Mouse (Mus musculus) cortical plate, adult 2 months (tissue): ENCODE data around the gene Prrt1. TPM values are rescaled to one million over a fixed set of nuclear protein-coding genes. Genes with fewer than 3 reads are reported as not detected.

Source experiments
- H3K27ac ChIP-seq: fragments of 200-500 bp; 2 replicates; pipeline ENCODE4 v1.5.1; 2012; ENCODE audit warnings: low read length, control low read depth, inconsistent platforms; ENCODE audit not compliant: insufficient read depth
- H3K4me1 ChIP-seq: fragments of 200-500 bp; 2 replicates; pipeline ENCODE4 v1.6.1; 2011; ENCODE audit warnings: low read length; ENCODE audit not compliant: control insufficient read depth, insufficient read depth
- H3K4me3 ChIP-seq: fragments of 200-500 bp; 2 replicates; pipeline ENCODE4 v1.5.1; 2011; ENCODE audit warnings: mild to moderate bottlenecking, low read length, control low read depth; ENCODE audit not compliant: insufficient read depth
- CTCF ChIP-seq: fragments of 200-500 bp; IDR thresholded peaks from 2 replicates; pipeline ENCODE4 v1.5.1; 2011; ENCODE audit warnings: mild to moderate bottlenecking, control low read depth, low read length; ENCODE audit not compliant: insufficient read depth; ENCODE audit errors: extremely low read depth
- POLR2A ChIP-seq: fragments of 200-500 bp; IDR thresholded peaks from 2 replicates; pipeline ENCODE4 v1.6.1; 2011; ENCODE audit warnings: mild to moderate bottlenecking, low read length, control low read depth; ENCODE audit not compliant: insufficient read depth; ENCODE audit errors: extremely low read depth
- polyA plus RNA-seq: library from polyadenylated mRNA; depleted of rRNA; stranded (reverse); fragments of >200 nt; gene quantifications from 2 replicates; pipeline ENCODE4 v1.2.3, GENCODE M21; 2012; rRNA removed

Gene Prrt1
- 160 and 165 TPM in 2 replicates for polyA plus RNA-seq

GRCm38 (mm10) chr17:34629221-34629751, at the start of gene Prrt1:
Gene Prrt1 (plus strand): TSS chr17:34629533.
- TF ChIP-seq CTCF (no peak), POLR2A (peak; percentile 70)
- Histone ChIP-seq H3K4me1 (peaks cover 5% of the 10 kb centered on the region; the same call in 1 of the 2 replicates), H3K27ac (peak within 1 kb of the TSS; percentile 97), H3K4me3 (peak within 1 kb of the TSS; percentile 75)

GRCm38 (mm10) chr17:34582528-34582927, 46.8 kb upstream of the Prrt1 start:
- TF ChIP-seq CTCF (no peak), POLR2A (no peak)
- Histone ChIP-seq H3K4me1 (0 out of 2 replicates have a peak, but pooled peaks cover 2% of the 10 kb centered on the region), H3K27ac (no peak overlapping the region), H3K4me3 (no peak overlapping the region)

GRCm38 (mm10) chr17:34583397-34583796, 45.9 kb upstream of the Prrt1 start:
- Histone ChIP-seq H3K27ac (no peak overlapping the region), H3K4me3 (no peak overlapping the region), H3K4me1 (peaks cover 5% of the 10 kb centered on the region; the same call in 1 of the 2 replicates)
- TF ChIP-seq POLR2A (no peak), CTCF (no peak)

GRCm38 (mm10) chr17:34583819-34584218, 45.5 kb upstream of the Prrt1 start:
- TF ChIP-seq POLR2A = no peak
- no peak for TF ChIP-seq CTCF

GRCm38 (mm10) chr17:34585121-34585520, 44.2 kb upstream of the Prrt1 start:
- Histone ChIP-seq H3K4me3 (no peak overlapping the region), H3K27ac (no peak overlapping the region), H3K4me1 (peaks cover 5% of the 10 kb centered on the region; the same call in 1 of the 2 replicates)
- TF ChIP-seq CTCF = no peak
- no peak for TF ChIP-seq POLR2A

More at GRCm38 (mm10) chr17:34583819-34584218, 45.5 kb upstream of the Prrt1 start:
- Histone ChIP-seq H3K4me3 (no peak overlapping the region), H3K4me1 (peaks cover 5% of the 10 kb centered on the region; the same call in 1 of the 2 replicates), H3K27ac (no peak overlapping the region)

GRCm38 (mm10) chr17:34585877-34586771, 43.2 kb upstream of the Prrt1 start:
- Histone ChIP-seq H3K27ac (peak overlapping the region; percentile 94; the same call in 1 of the 2 replicates), H3K4me1 (peaks cover 5% of the 10 kb centered on the region; the same call in 1 of the 2 replicates), H3K4me3 (peak overlapping the region; percentile 56)
- TF ChIP-seq CTCF (no peak), POLR2A (no peak)

- Histone ChIP-seq H3K27ac (peak overlapping the region; percentile 94), H3K4me1 (peaks cover 5% of the 10 kb centered on the region), H3K4me3 (peak overlapping the region; percentile 56)
- TF ChIP-seq POLR2A = no peak
- TF ChIP-seq CTCF = no peak
Observed at GRCm38 (mm10) chr17:34586796-34587422, 42.4 kb upstream of the Prrt1 start.

GRCm38 (mm10) chr17:34587423-34587811, 41.9 kb upstream of the Prrt1 start:
- H3K27ac ChIP-seq = peak overlapping the region; percentile 97
- TF ChIP-seq CTCF (no peak), POLR2A (peak; percentile 75)
- H3K4me3 ChIP-seq = peak overlapping the region; percentile 56
- H3K4me1 ChIP-seq = peaks cover 5% of the 10 kb centered on the region

- peaks cover 5% of the 10 kb centered on the region for H3K4me1 ChIP-seq
- H3K27ac ChIP-seq = peak overlapping the region; percentile 97
- TF ChIP-seq POLR2A = no peak
- TF ChIP-seq CTCF = no peak
- peak overlapping the region; percentile 56 for H3K4me3 ChIP-seq
Observed at GRCm38 (mm10) chr17:34587814-34588213, 41.5 kb upstream of the Prrt1 start.
